Mouse (Mus musculus) kidney, postnatal 25 days (tissue): ENCODE data around the gene Grhl1.
"Not testable (repeated sequence)": the region's sequence is repeated elsewhere in the genome, so short reads cannot be mapped to it uniquely, and the experiment has no call there.

Experiments used
- DNase-seq, 2 experiments: peaks; one replicate each; pipeline ENCODE4 v3.0.0; 2021; ENCODE audit warnings: mixed read lengths in 2 of 2

Gene Grhl1

GRCm38 (mm10) chr12:24571523-24572392 lies at the start of gene Grhl1:
Gene Grhl1 (plus strand): TSS chr12:24572283.
- peak; percentile 93 to 98 for DNase-seq

- not testable (repeated sequence) for DNase-seq
Observed at GRCm38 (mm10) chr12:24525065-24525464, 47.0 kb upstream of the Grhl1 start.

GRCm38 (mm10) chr12:24536390-24536789 lies 35.7 kb upstream of the Grhl1 start:
- peak in 1 of 2 experiments; percentile 39 for DNase-seq

GRCm38 (mm10) chr12:24537201-24537600 lies 34.9 kb upstream of the Grhl1 start:
- DNase-seq, result no peak

GRCm38 (mm10) chr12:24537965-24538364 lies 34.1 kb upstream of the Grhl1 start:
- DNase-seq, result no peak

DNA sequence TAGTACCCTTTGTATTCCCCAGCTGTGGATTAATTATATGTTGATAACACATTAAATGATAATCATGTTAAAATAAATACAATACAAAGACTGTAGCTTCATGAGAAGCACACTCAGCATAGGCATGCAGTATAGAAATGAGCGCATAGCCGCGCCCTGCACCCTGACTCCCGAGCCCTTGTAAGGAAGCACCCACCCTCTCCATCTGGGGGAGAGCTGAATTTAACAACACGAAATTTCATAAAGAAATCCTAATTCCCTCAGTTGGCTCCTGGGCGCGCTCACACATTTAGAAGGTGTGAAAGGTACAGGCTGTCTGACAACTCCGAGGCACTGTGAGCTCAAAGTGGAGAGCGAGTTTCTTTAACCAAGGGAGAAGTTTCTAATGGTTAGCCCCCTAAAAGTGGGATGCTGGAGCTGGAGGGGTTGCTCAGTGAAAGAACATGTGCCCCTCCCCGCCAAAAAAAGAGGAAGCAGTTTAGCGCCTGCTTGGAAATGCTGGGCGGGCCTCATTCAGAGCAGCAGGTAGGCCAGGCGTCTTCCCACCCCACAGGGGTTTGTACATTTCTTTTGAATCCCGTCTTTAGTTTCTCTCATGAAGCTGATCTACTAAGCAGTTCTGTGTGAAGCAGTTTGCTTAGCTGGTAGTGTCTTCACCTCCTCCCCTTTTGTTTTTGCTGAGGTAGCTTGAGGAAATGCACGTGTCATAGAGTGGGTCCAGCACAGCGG lies 30.5 kb upstream of the Grhl1 start:
- no peak for DNase-seq

- no peak for DNase-seq
Observed at GRCm38 (mm10) chr12:24547686-24548085, 24.4 kb upstream of the Grhl1 start.

DNA sequence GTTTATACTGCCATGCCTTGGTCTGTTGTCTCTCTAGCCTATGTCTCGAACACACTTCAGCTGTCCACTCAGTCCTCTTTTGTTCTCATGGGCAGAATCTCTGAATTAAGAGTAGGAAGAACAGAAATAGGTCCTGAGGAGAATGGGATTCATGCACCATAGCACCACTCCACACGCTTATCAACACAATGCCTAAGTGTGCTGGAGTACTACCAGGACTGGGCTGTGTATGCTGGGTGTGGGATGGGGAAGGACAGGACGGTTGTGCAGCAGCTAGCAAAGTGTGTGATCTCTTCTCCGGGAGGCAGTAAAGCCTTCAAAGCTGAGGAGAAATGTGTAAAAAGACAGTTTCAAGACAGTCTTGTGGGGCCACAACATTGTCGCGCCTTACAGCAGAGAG lies 23.2 kb upstream of the Grhl1 start:
- no peak for DNase-seq

DNA sequence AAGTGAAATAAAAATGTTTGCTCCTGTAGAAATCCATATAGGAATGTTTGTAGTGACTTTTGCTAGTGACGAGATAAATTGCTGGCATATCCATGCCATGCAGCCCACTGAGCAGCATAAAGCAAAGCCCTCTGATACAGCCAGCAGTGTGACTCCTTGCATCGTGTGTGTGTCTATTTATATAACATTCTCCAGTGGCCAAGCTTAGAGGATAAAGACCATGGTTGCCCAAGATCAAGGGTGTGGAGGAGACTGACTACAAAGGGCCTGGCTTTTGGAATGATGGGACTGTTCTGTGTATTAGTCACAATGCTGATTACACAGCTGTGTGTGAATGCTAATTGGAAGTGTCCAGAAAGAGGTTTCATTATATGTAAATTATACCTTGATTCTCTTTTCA lies 19.6 kb upstream of the Grhl1 start:
- DNase-seq, result no peak

- no peak for DNase-seq
Observed at GRCm38 (mm10) chr12:24555976-24556375, 16.1 kb upstream of the Grhl1 start.

DNA sequence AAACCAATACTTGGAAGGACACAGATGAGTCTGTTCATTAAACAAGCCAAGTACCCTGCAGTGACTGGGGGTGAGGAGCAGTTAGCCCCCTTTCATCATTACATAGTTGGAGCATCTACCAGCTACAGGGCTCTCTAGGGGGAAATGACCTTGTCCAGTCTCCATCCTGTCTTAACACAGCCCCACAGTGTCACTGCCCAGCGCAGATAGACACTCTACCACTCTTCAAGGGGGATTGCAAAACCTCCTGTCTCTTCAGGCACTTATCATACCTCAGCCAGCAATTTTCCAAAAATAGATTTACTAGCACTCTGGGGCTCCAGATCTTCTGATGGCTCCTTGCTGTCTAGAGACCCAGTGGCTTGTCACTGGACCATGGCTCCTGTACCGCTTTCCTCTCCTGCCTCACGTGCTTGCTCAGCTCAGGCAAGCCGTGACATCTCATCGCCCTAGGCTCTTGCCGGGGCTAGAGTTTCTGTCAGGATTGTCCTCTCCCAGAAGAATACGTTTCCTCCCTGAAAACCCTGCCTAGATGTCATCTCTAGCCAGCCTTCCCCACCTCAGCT lies 8.6 kb upstream of the Grhl1 start:
- DNase-seq, result no peak

- no peak for DNase-seq
Observed at GRCm38 (mm10) chr12:24565311-24565710, 6.8 kb upstream of the Grhl1 start.

DNA sequence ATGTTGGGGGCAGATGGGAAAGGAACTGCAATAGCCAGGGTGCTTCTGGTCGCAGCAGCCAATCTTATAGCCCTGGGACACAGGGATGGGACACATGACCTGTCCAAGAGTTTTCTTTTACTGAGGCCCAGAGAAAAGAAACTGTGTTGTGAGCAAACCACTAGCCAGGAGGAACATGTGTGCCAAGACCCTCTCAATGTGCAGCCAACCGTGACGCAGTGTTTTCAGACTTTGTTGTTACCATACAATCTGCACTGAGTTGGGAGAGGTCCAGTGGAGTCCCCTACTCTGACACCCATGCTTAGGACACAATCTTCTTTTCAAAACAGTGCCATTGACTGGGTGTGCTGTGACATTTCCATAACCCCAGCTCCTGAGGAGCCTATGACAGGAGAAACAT lies 4.5 kb upstream of the Grhl1 start:
- DNase-seq, result no peak

- peak in 1 of 2 experiments; percentile 10 for DNase-seq
Observed at GRCm38 (mm10) chr12:24572421-24573274, 565 bp downstream of the Grhl1 start.

DNA sequence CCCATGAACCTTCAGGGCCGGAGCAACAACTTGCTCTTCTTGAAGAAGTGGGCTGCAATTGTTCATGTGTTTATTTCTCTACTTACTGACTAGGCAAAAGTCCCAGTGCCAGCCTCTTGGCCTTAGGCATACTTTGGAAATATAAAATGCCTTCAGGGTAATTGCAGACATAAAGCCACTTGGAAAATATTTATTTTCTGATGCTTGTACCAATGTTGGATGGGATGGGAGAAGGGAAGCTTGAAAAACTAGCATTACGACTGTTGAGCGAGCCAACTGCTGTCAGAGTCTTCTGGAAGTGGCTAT lies 1.1 kb downstream of the Grhl1 start:
- DNase-seq, result no peak

DNA sequence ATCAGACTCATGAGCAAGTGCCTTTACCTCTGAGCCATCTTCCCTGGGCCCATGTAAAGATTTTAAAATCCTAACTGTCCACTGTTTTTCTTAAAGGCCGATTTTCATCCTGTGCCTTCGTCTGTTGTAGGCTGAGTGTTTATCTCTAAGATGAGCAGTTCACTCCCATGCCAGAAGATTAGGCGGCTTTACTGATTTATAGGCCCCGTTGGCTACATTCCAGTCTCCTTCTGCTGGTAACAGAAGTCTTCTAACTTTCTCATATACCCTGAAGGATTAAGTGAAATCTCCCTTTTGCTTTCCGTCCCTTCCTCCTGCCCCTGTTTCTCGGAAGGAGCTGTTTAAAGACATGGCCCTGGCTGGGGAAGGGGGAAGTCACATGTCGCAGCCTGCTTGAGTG lies 2.8 kb downstream of the Grhl1 start:
- no peak for DNase-seq

DNA sequence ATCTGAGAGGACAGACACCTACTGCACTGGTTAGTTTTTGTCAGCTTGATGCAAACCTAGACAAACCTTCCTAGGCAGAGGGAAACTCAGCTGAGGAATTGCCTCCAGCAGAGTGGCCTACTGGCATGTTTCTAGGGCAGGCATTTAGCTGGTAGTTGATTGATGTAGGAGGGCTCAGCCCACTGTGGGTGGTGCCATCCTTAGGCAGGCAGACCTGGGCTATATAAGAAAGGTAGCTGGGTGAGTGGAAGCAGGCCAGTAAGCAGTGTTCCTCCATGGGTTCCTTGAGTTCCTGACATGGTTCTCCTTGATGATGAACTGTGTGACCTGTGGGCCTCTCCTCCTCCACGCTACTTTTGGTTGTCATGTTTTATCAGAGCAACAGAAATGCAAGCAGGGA lies 8.4 kb downstream of the Grhl1 start:
- DNase-seq, result no peak

GRCm38 (mm10) chr12:24580996-24581683 lies 9.1 kb downstream of the Grhl1 start:
- DNase-seq, result no peak

GRCm38 (mm10) chr12:24583653-24584052 lies 11.6 kb downstream of the Grhl1 start:
- no peak for DNase-seq

DNA sequence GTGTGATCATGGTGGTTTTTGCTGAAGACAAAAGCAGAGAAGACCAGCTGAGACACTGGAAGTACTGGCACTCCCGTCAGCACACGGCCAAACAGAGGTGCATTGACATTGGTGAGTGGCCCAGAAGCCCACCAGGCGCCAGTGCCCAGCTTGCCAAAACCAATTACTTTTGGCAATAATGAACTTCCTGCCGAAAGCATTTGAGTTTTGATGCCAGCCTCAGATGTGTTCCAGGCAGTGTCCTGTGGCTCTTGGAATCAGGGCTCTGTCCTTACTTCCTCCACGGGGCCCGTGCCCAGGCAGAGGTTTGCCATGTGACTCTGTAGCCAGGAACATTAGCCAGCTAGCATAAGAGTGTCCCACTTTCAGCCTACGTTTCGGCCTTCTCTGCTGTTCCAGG lies 12.8 kb downstream of the Grhl1 start:
- no peak for DNase-seq

- DNase-seq, result no peak
Observed at GRCm38 (mm10) chr12:24586193-24586592, 14.1 kb downstream of the Grhl1 start.

DNA sequence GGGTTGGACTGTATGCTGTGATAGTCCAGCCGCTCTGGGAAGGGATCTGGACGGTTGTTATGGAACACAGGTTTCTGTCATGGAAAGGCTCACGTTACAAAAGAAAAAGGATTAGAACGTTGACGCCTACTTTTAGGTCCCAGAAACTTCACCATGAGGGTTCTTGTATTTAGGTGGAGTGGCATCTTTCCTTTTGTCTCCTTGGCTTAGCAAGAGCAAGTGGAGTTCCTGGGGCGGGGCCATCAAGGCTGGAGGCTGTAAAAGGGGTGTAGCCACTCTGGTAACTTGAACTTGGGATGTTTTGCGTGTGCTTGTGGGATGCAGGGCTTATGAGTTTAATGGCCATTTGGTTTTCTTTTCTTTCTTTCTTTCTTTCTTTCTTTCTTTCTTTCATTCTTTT lies 18.3 kb downstream of the Grhl1 start:
- no peak for DNase-seq
